Mouse (Mus musculus): ENCODE measurements at regions not wholly inside any gene's neighbourhood (a gene's known extent, or its start where the extent isn't known, plus 50 kb on each side); places are given as distances from the start of the nearest gene placed in this dataset.

DNA sequence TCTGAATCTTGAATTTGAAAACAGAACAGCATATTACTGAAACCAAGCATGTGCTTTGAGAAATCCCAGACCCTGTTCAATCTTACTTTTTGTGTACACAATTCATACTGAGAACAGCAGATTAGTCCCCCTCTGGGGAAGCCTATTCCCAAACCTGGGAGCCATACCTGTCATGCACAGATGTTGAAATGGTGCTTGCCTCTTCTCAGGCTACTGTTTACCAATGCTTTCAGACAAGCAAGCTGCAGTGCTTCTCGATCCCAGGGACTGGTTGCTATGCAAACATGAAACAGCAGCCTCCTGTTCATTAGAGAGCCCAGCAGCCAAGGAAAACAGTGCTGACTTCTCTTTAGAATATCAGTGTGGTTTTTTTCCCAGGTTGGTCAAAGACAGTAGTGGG lies 80.3 kb upstream of the Mbnl2 start:
- no peaks in the 10 kb centered on the region for H3K4me1 ChIP-seq (replicated peaks)
- ATAC-seq (ENCODE audit: insufficient read depth): no peak
- no peak overlapping the region for H3K4me2 ChIP-seq
- no peak overlapping the region for H3K4me3 ChIP-seq (replicated peaks)
- H3K27me3 ChIP-seq: no peaks in the 10 kb centered on the region
- H3K36me3 ChIP-seq (replicated peaks): no peaks in the 10 kb centered on the region
- H3K9ac ChIP-seq: no peak overlapping the region
- H3K9me3 ChIP-seq (replicated peaks): no peaks in the 10 kb centered on the region
- 39% methylated on average over 1 of the region's 1 CpGs for WGBS (ENCODE audit: insufficient replicate concordance)
- H3K27ac ChIP-seq (replicated peaks): no peak overlapping the region

- no peaks in the 10 kb centered on the region for H3K9me3 ChIP-seq (replicated peaks)
- WGBS (ENCODE audit: insufficient replicate concordance): 58% methylated on average over 3 of the region's 3 CpGs
- H3K27me3 ChIP-seq: no peaks in the 10 kb centered on the region
- no peak overlapping the region for H3K9ac ChIP-seq
- H3K36me3 ChIP-seq (replicated peaks): no peaks in the 10 kb centered on the region
- no peak overlapping the region for H3K27ac ChIP-seq (replicated peaks)
- no peaks in the 10 kb centered on the region for H3K4me1 ChIP-seq (replicated peaks)
- H3K4me2 ChIP-seq: no peak overlapping the region
- no peak for ATAC-seq (ENCODE audit: insufficient read depth)
- no peak overlapping the region for H3K4me3 ChIP-seq (replicated peaks)
These were observed 63.7 kb upstream of the Mbnl2 start for GRCm38 (mm10) chr14:120211741-120212140.

DNA sequence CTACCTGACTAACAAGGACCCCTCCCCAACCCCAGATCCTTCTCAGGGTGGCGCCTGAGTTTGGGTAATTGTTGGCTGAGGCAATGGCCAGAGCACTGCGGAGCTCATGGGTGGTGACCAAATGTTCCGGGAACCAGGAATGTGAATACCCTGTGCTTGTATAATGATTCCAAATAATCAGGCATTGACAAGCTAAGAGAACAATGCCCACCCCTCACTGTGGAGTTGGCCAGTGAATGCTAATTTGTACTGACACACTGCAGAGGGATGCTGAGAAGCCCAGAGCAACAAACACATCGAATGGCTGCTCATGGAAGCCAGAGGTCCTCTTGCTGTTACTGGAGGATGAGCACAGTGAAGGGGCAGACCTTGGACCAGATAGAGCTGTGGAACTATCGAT lies 62.8 kb upstream of the Mbnl2 start:
- Histone ChIP-seq H3K27ac (replicated peaks) (no peak overlapping the region), H3K4me3 (replicated peaks) (no peak overlapping the region), H3K9ac (no peak overlapping the region), H3K9me3 (replicated peaks) (no peaks in the 10 kb centered on the region), H3K4me1 (replicated peaks) (no peaks in the 10 kb centered on the region), H3K4me2 (no peak overlapping the region), H3K27me3 (no peaks in the 10 kb centered on the region), H3K36me3 (replicated peaks) (no peaks in the 10 kb centered on the region)
- WGBS (ENCODE audit: insufficient replicate concordance): 70% methylated on average over 5 of the region's 5 CpGs
- ATAC-seq (ENCODE audit: insufficient read depth): no peak

DNA sequence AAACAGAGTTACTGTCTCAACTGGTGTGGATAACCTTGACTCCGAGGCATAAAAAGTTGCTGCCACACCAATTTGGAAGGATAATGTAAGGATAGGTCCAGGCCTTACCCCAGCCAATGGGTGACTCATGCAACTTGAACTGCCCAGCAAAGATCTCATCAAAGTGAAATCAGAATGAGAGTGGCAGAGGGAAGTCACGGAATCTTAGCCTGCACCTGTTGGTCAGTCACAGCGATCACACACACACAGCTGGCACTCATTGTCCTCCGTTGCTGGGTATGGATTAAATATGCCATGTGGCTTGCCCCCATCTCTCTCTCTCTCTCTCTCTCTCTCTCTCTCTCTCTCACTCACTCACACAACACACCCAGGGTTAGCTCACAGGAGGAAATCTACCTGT lies 56.2 kb upstream of the Mbnl2 start:
- Histone ChIP-seq H3K9me3 (replicated peaks) (no peaks in the 10 kb centered on the region), H3K36me3 (replicated peaks) (no peaks in the 10 kb centered on the region), H3K9ac (no peak overlapping the region), H3K4me1 (replicated peaks) (no peaks in the 10 kb centered on the region), H3K4me3 (replicated peaks) (no peak overlapping the region), H3K27ac (replicated peaks) (no peak overlapping the region), H3K4me2 (no peak overlapping the region), H3K27me3 (no peaks in the 10 kb centered on the region)
- ATAC-seq (ENCODE audit: insufficient read depth): no peak
- 72% methylated on average over 4 of the region's 4 CpGs for WGBS (ENCODE audit: insufficient replicate concordance)

GRCm38 (mm10) chr14:120223528-120224201 lies 51.8 kb upstream of the Mbnl2 start:
- Histone ChIP-seq H3K9me3 (replicated peaks) (no peaks in the 10 kb centered on the region), H3K4me1 (replicated peaks) (no peaks in the 10 kb centered on the region), H3K9ac (no peak overlapping the region), H3K27me3 (no peaks in the 10 kb centered on the region), H3K36me3 (replicated peaks) (no peaks in the 10 kb centered on the region), H3K4me2 (no peak overlapping the region), H3K27ac (replicated peaks) (no peak overlapping the region), H3K4me3 (replicated peaks) (no peak overlapping the region)
- WGBS (ENCODE audit: insufficient replicate concordance): 69% methylated on average over 14 of the region's 14 CpGs
- no peak for ATAC-seq (ENCODE audit: insufficient read depth)

- 66% methylated on average over 6 of the region's 6 CpGs for WGBS (ENCODE audit: insufficient replicate concordance)
- H3K27ac ChIP-seq (replicated peaks): no peak overlapping the region
- ATAC-seq (ENCODE audit: insufficient read depth): no peak
These were observed 51.1 kb upstream of the Mbnl2 start for GRCm38 (mm10) chr14:120224202-120224846.

GRCm38 (mm10) chr14:120225657-120226056 lies 49.8 kb upstream of the Mbnl2 start:
- Histone ChIP-seq H3K9ac (no peak overlapping the region), H3K4me3 (replicated peaks) (no peak overlapping the region), H3K9me3 (replicated peaks) (no peaks in the 10 kb centered on the region), H3K27me3 (no peaks in the 10 kb centered on the region), H3K4me2 (no peak overlapping the region), H3K27ac (replicated peaks) (no peak overlapping the region), H3K36me3 (replicated peaks) (no peaks in the 10 kb centered on the region), H3K4me1 (replicated peaks) (no peaks in the 10 kb centered on the region)
- 69% methylated on average over 3 of the region's 3 CpGs for WGBS (ENCODE audit: insufficient replicate concordance)
- ATAC-seq (ENCODE audit: insufficient read depth): no peak

More at GRCm38 (mm10) chr14:120224202-120224846, 51.1 kb upstream of the Mbnl2 start:
- Histone ChIP-seq H3K36me3 (replicated peaks) (no peaks in the 10 kb centered on the region), H3K4me1 (replicated peaks) (no peaks in the 10 kb centered on the region), H3K9me3 (replicated peaks) (no peaks in the 10 kb centered on the region), H3K4me3 (replicated peaks) (no peak overlapping the region), H3K27me3 (no peaks in the 10 kb centered on the region), H3K4me2 (no peak overlapping the region), H3K9ac (no peak overlapping the region)
